Comparison of ENCODE assay signal across 8 mouse cellular contexts in the genomic region with DNA sequence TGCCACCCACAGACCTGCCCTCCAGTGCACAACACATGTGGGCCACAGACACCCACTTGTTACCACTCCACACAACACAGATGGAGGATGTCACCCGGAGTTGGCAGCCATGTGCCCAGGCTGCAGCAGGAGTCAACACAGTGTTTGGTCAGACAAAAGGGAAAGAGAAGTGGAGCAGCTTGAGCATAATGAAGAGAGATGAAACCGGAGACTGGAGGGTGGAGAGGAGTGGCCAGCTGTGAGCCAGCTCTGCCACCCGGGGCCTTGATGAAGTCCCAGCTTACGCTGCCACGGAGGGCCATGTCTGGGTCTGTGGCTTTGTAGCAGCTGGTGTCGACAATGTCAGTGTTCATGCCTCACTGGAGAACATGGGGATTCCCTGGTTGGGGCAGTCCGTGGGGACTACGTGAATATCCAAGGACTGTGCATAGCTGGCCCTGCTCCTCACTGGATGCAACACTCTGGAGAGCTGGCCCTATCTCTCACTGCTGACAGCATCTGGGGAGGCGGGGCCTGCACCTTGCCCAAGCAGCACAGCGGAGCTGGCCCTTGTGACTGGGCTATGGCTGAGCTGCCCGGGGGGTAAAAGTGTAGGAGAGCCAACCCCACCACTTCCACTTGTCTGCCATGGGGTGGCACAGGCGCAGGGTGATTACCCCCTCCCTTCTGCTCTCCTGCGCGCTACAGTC.
DNase-seq lines count a peak whose midpoint lies in the region; ATAC-seq lines count a peak whose summit lies in the region.

No protein-coding gene starts in this region.

- no peak overlapping the region for H3K4me2 ChIP-seq in intestine, embryonic 15.5 days (replicated peaks)
- H3K4me2 ChIP-seq in intestine, embryonic 16.5 days (ENCODE audit: low read depth, low read length) = no peak overlapping the region
- no peak overlapping the region for H3K4me2 ChIP-seq in forebrain, embryonic 11.5 days (ENCODE audit: low read depth, low read length, severe bottlenecking)
- H3K4me2 ChIP-seq in hindbrain, embryonic 16.5 days (ENCODE audit: low read length) = no peak overlapping the region
- peak overlapping the region; percentile 1; the same call in 1 of the 2 replicates for H3K4me2 ChIP-seq in midbrain, embryonic 13.5 days (replicated peaks)

- H3K4me1 ChIP-seq in intestine, embryonic 15.5 days (replicated peaks) = no peaks in the 10 kb centered on the region
- no peaks in the 10 kb centered on the region; the same call in 1 of the 2 replicates for H3K4me1 ChIP-seq in intestine, embryonic 16.5 days (ENCODE audit: control insufficient read depth, insufficient read depth, low read length)
- H3K4me1 ChIP-seq in forebrain, embryonic 11.5 days (replicated peaks; ENCODE audit: control insufficient read depth, insufficient read depth, low read length) = peaks cover 4% of the 10 kb centered on the region; the same call in 1 of the 2 replicates
- H3K4me1 ChIP-seq in hindbrain, embryonic 16.5 days (ENCODE audit: control insufficient read depth, insufficient read depth, low read depth, low read length) = peaks cover 17% of the 10 kb centered on the region
- peaks cover 31% of the 10 kb centered on the region for H3K4me1 ChIP-seq in midbrain, embryonic 13.5 days (replicated peaks)

- H3K9ac ChIP-seq in intestine, embryonic 15.5 days = no peak overlapping the region
- H3K9ac ChIP-seq in intestine, embryonic 16.5 days (ENCODE audit: low read depth, low read length) = no peak overlapping the region
- no peak overlapping the region for H3K9ac ChIP-seq in forebrain, embryonic 11.5 days (ENCODE audit: low read length)
- no peak overlapping the region for H3K9ac ChIP-seq in hindbrain, embryonic 16.5 days (ENCODE audit: low read depth, low read length)
- 0 out of 2 replicates have a peak overlapping the region, but pooled peaks have one; percentile 28 for H3K9ac ChIP-seq in midbrain, embryonic 13.5 days (replicated peaks)

- no peaks in the 10 kb centered on the region for H3K9me3 ChIP-seq in intestine, embryonic 15.5 days
- no peaks in the 10 kb centered on the region for H3K9me3 ChIP-seq in intestine, embryonic 16.5 days (ENCODE audit: control insufficient read depth, low read length)
- no peaks in the 10 kb centered on the region for H3K9me3 ChIP-seq in forebrain, embryonic 11.5 days (ENCODE audit: control insufficient read depth, low read length)
- no peaks in the 10 kb centered on the region for H3K9me3 ChIP-seq in hindbrain, embryonic 16.5 days (ENCODE audit: control insufficient read depth, low read length)
- H3K9me3 ChIP-seq in midbrain, embryonic 13.5 days = no peaks in the 10 kb centered on the region

- peak; percentile 59 for ATAC-seq in intestine, embryonic 15.5 days
- ATAC-seq in intestine, embryonic 16.5 days = no peak; the same call in 1 of the 2 replicates
- ATAC-seq in forebrain, embryonic 11.5 days (replicated peaks; ENCODE audit: low FRiP score) = peak; percentile 61
- peak; percentile 80 for ATAC-seq in hindbrain, embryonic 16.5 days
- peak; percentile 82 for ATAC-seq in midbrain, embryonic 13.5 days

- H3K27me3 ChIP-seq in intestine, embryonic 15.5 days (replicated peaks) = no peaks in the 10 kb centered on the region
- no peaks in the 10 kb centered on the region for H3K27me3 ChIP-seq in intestine, embryonic 16.5 days (replicated peaks; ENCODE audit: control insufficient read depth, insufficient read depth, low read length)
- no peaks in the 10 kb centered on the region for H3K27me3 ChIP-seq in forebrain, embryonic 11.5 days (ENCODE audit: control insufficient read depth, insufficient read depth, low read length)
- no peaks in the 10 kb centered on the region for H3K27me3 ChIP-seq in hindbrain, embryonic 16.5 days (replicated peaks; ENCODE audit: control insufficient read depth, insufficient read depth, low read length)
- H3K27me3 ChIP-seq in midbrain, embryonic 13.5 days = no peaks in the 10 kb centered on the region

- peak; percentile 54 for DNase-seq in forebrain, embryonic 11.5 days (ENCODE audit: low spot score)
- DNase-seq in right cerebral cortex, postnatal 25 days = no peak
- no peak for DNase-seq in cerebellum, adult 11-12 months
- DNase-seq in left cerebral cortex, adult 9 months (ENCODE audit: low spot score in 2 of 2) = no peak

- no peaks in the 10 kb centered on the region for H3K36me3 ChIP-seq in intestine, embryonic 15.5 days
- no peaks in the 10 kb centered on the region for H3K36me3 ChIP-seq in intestine, embryonic 16.5 days (ENCODE audit: control insufficient read depth, insufficient read depth, low read length)
- H3K36me3 ChIP-seq in forebrain, embryonic 11.5 days (ENCODE audit: control insufficient read depth, insufficient read depth, low read length) = no peaks in the 10 kb centered on the region
- no peaks in the 10 kb centered on the region for H3K36me3 ChIP-seq in hindbrain, embryonic 16.5 days (ENCODE audit: control insufficient read depth, insufficient read depth, low read length)
- no peaks in the 10 kb centered on the region for H3K36me3 ChIP-seq in midbrain, embryonic 13.5 days

- WGBS in intestine, embryonic 15.5 days = 67% methylated on average over 14 of the region's 14 CpGs
- 62% methylated on average over 14 of the region's 14 CpGs for WGBS in intestine, embryonic 16.5 days
- WGBS in forebrain, embryonic 11.5 days = 65% methylated on average over 14 of the region's 14 CpGs
- WGBS in hindbrain, embryonic 16.5 days = 42% methylated on average over 14 of the region's 14 CpGs
- WGBS in midbrain, embryonic 13.5 days = 36% methylated on average over 14 of the region's 14 CpGs

- H3K4me3 ChIP-seq in intestine, embryonic 15.5 days (replicated peaks) = no peak overlapping the region
- H3K4me3 ChIP-seq in intestine, embryonic 16.5 days (ENCODE audit: low read length) = no peak overlapping the region
- no peak overlapping the region for H3K4me3 ChIP-seq in forebrain, embryonic 11.5 days (ENCODE audit: low read depth, low read length)
- no peak overlapping the region for H3K4me3 ChIP-seq in hindbrain, embryonic 16.5 days (ENCODE audit: low read length)
- H3K4me3 ChIP-seq in midbrain, embryonic 13.5 days (replicated peaks) = no peak overlapping the region

- no peak overlapping the region for H3K27ac ChIP-seq in intestine, embryonic 15.5 days
- H3K27ac ChIP-seq in intestine, embryonic 16.5 days (ENCODE audit: low read length) = no peak overlapping the region
- no peak overlapping the region for H3K27ac ChIP-seq in forebrain, embryonic 11.5 days (ENCODE audit: low read depth, low read length)
- peak overlapping the region; percentile 25; the same call in 1 of the 2 replicates for H3K27ac ChIP-seq in hindbrain, embryonic 16.5 days (ENCODE audit: low read depth, low read length)
- H3K27ac ChIP-seq in midbrain, embryonic 13.5 days = peak overlapping the region; percentile 70

Comparison
In these comparisons a context has a peak if more than half of its experiments do, and no peak if none do; other contexts are left out.
1. H3K27ac ChIP-seq: peak in hindbrain, embryonic 16.5 days (single experiment) and midbrain, embryonic 13.5 days (single experiment); none in intestine, embryonic 15.5 days (single experiment), intestine, embryonic 16.5 days (single experiment) and forebrain, embryonic 11.5 days (single experiment).